ENCODE assay signal across 46 mouse cellular contexts in the genomic region with DNA sequence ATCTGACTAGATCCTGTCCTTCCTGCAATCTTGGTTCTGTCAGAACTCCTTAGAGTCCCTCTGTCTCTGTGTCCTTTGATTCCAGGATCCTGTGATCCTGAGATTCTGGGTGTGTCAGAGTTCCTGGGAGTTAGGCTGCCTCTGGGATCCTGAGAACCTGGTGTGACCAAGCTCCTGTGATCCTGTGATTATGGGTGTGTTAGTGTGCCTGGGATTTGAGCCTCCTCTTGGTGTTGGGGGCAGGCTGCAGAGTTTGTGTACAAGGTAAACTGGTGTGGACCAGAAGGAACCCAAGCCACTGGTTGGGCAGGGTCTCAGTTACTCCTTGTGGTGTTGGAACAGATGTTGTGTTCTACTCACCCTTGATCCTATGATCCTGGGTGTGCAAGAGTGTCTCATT. TPM values are rescaled to one million over a fixed set of nuclear protein-coding genes. Genes with fewer than 3 reads are reported as not detected.
"Had no signal": no experiment of that assay in that cellular context is flagged by ENCODE, and none has a peak within 500 bp of the region (broad histone marks: within the 10 kb centered on the region; RNA-seq: fewer than 3 reads in every experiment).

No protein-coding gene starts in this region.

- DNase-seq: left cerebral cortex, postnatal 4 days; liver, embryonic 13.5 days; lung, adult 18-20 months; lung, adult 2 months; lung, embryonic 14.5 days; lung, postnatal 10 days; lung, postnatal 14 days; lung, postnatal 36 days; lung, postnatal 4 days; midbrain, embryonic 14.5 days had no signal

- H3K4me2 ChIP-seq: limb, embryonic 12.5 days; limb, embryonic 13.5 days; limb, embryonic 15.5 days; liver, embryonic 11.5 days; liver, embryonic 12.5 days; liver, embryonic 13.5 days; liver, embryonic 15.5 days; lung, embryonic 14.5 days; lung, embryonic 15.5 days; midbrain, embryonic 11.5 days; midbrain, embryonic 12.5 days; midbrain, embryonic 13.5 days; midbrain, embryonic 15.5 days; neural tube, embryonic 12.5 days; neural tube, embryonic 13.5 days had no signal

- H3K9me3 ChIP-seq: limb, embryonic 15.5 days; liver, embryonic 12.5 days; liver, embryonic 13.5 days; liver, embryonic 15.5 days; lung, embryonic 15.5 days had no signal

- H3K4me1 ChIP-seq: limb, embryonic 12.5 days; limb, embryonic 13.5 days; limb, embryonic 15.5 days; liver, embryonic 12.5 days; liver, embryonic 13.5 days; liver, embryonic 15.5 days; lung, embryonic 15.5 days; midbrain, embryonic 10.5 days; midbrain, embryonic 12.5 days; midbrain, embryonic 13.5 days; midbrain, embryonic 15.5 days; neural tube, embryonic 12.5 days; neural tube, embryonic 13.5 days had no signal

- H3K9ac ChIP-seq: limb, embryonic 12.5 days; limb, embryonic 13.5 days; limb, embryonic 15.5 days; liver, embryonic 12.5 days; liver, embryonic 13.5 days; liver, embryonic 14.5 days; liver, embryonic 15.5 days; lung, embryonic 14.5 days; lung, embryonic 15.5 days; midbrain, embryonic 12.5 days; midbrain, embryonic 13.5 days; midbrain, embryonic 15.5 days; neural tube, embryonic 12.5 days; neural tube, embryonic 13.5 days had no signal

- H3K27ac ChIP-seq: limb, embryonic 12.5 days; limb, embryonic 13.5 days; limb, embryonic 15.5 days; liver, embryonic 12.5 days; liver, embryonic 13.5 days; liver, embryonic 14.5 days; liver, embryonic 15.5 days; lung, embryonic 15.5 days; macrophage; midbrain, embryonic 10.5 days; midbrain, embryonic 12.5 days; midbrain, embryonic 13.5 days; midbrain, embryonic 15.5 days; neural tube, embryonic 12.5 days; neural tube, embryonic 13.5 days had no signal

- H3K4me3 ChIP-seq: limb, embryonic 12.5 days; limb, embryonic 13.5 days; limb, embryonic 15.5 days; liver, embryonic 12.5 days; liver, embryonic 13.5 days; liver, embryonic 15.5 days; lung, embryonic 15.5 days; megakaryocyte, embryonic 14.5 days; midbrain, embryonic 10.5 days; midbrain, embryonic 12.5 days; midbrain, embryonic 13.5 days; midbrain, embryonic 15.5 days; myocyte; neural tube, embryonic 12.5 days; neural tube, embryonic 13.5 days had no signal

- ATAC-seq: liver, embryonic 12.5 days; lung, postnatal 0 days; midbrain, embryonic 13.5 days; midbrain, embryonic 15.5 days; midbrain, embryonic 16.5 days had no signal

- H3K27me3 ChIP-seq: limb, embryonic 12.5 days; limb, embryonic 13.5 days; limb, embryonic 15.5 days; liver, embryonic 12.5 days; liver, embryonic 13.5 days; liver, embryonic 15.5 days; lung, embryonic 15.5 days; megakaryocyte, embryonic 14.5 days; midbrain, embryonic 12.5 days; midbrain, embryonic 13.5 days; midbrain, embryonic 15.5 days; neural tube, embryonic 12.5 days; neural tube, embryonic 13.5 days had no signal

- H3K36me3 ChIP-seq: limb, embryonic 12.5 days; limb, embryonic 13.5 days; limb, embryonic 15.5 days; liver, embryonic 12.5 days; liver, embryonic 13.5 days; liver, embryonic 15.5 days; lung, embryonic 15.5 days; midbrain, embryonic 10.5 days; midbrain, embryonic 12.5 days; midbrain, embryonic 13.5 days; midbrain, embryonic 15.5 days; neural tube, embryonic 12.5 days; neural tube, embryonic 13.5 days had no signal

RNA-seq across cellular contexts. Expression of gene Gm30302, which starts 42.4 kb away (rescaled TPM):
- total RNA-seq: left cerebral cortex, adult 8-10 months; left cerebral cortex, postnatal 10 days; left cerebral cortex, postnatal 14 days; left cerebral cortex, postnatal 25 days; left cerebral cortex, postnatal 36 days; left cerebral cortex, postnatal 4 days; liver, adult 2 months; megakaryocyte progenitor cell, adult 5-6 weeks; megakaryocyte, adult 5-6 weeks; megakaryocyte-erythroid progenitor cell, adult 5-6 weeks; midbrain, postnatal 0 days; monocyte, adult 5-6 weeks had no signal
- polyA plus RNA-seq: limb, embryonic 11.5 days; limb, embryonic 12.5 days; limb, embryonic 13.5 days; limb, embryonic 14.5 days; limb, embryonic 15.5 days; liver, adult 2 months; liver, embryonic 12.5 days; liver, embryonic 13.5 days; liver, embryonic 14.5 days; liver, embryonic 15.5 days; liver, embryonic 16.5 days; lung, adult 2 months; lung, embryonic 14.5 days; lung, embryonic 15.5 days; lung, embryonic 16.5 days; lung, postnatal 0 days; macrophage; midbrain, embryonic 10.5 days; midbrain, embryonic 11.5 days; midbrain, embryonic 12.5 days; midbrain, embryonic 13.5 days; midbrain, embryonic 14.5 days; midbrain, embryonic 15.5 days; midbrain, embryonic 16.5 days; midbrain, postnatal 0 days; myocyte; neural tube, embryonic 11.5 days; neural tube, embryonic 13.5 days had no signal
